Mouse (Mus musculus): Measurements from ENCODE around the gene Gm11437. TPM values are rescaled to one million over a fixed set of nuclear protein-coding genes. Genes with fewer than 3 reads are reported as not detected.
A peak's percentile ranks its signal among the peaks of the same experiment; 100 is the strongest.

Gm11437 gene
- polyA plus RNA-seq, 1 experiment from 2014 or later = not detected

DNA sequence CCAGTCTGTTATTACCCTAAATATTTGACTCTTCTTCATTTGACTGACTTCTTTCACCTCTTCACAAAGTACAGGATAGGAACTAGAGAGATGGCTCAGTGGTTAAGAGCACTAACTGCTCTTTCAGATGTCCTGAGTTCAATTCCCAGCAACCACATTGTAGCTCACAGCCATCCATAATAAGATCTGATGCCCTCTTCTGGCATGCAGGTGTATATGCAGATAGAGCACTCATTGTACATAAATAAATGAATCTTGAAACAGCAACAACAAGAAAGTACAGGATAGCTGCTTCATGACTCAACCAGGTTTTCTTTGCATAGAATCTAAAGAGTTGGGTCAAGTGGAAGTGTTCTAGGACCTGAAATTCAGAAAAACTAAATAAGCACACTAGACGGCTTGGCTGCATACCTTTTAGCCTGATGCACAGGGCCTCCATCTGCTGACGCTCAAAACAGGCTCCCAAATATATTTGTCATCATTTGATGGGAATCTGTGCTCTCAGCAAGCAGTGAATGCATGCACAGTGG is 32.9 kb downstream of the Gm11437 start:
- no peak for ATAC-seq (ENCODE audit: insufficient number of reproducible peaks, low FRiP score, low TSS enrichment, low read depth)
- Histone ChIP-seq H3K27me3 (no peaks in the 10 kb centered on the region), H3K9me3 (no peaks in the 10 kb centered on the region), H3K9ac (no peak overlapping the region), H3K4me1 (peaks cover 6% of the 10 kb centered on the region), H3K4me3 (no peak overlapping the region), H3K4me2 (no peak overlapping the region), H3K36me3 (no peaks in the 10 kb centered on the region), H3K27ac (no peak overlapping the region)
- 87% methylated on average over 2 of the region's 2 CpGs for WGBS

GRCm38 (mm10) chr11:84129799-84130185 is 37.5 kb downstream of the Gm11437 start:
- no peak overlapping the region for H3K27ac ChIP-seq
- peak overlapping the region; percentile 83 for H3K4me2 ChIP-seq
- H3K4me1 ChIP-seq = peaks cover 9% of the 10 kb centered on the region
- H3K36me3 ChIP-seq = peaks cover 21% of the 10 kb centered on the region
- no peak for ATAC-seq (ENCODE audit: insufficient number of reproducible peaks, low FRiP score, low TSS enrichment, low read depth)
- peak overlapping the region; percentile 58 for H3K4me3 ChIP-seq
- WGBS = 4% methylated on average over 11 of the region's 11 CpGs
- H3K9me3 ChIP-seq = no peaks in the 10 kb centered on the region
- H3K9ac ChIP-seq = peak overlapping the region; percentile 64
- no peaks in the 10 kb centered on the region for H3K27me3 ChIP-seq

- peak within 1 kb of the TSS; percentile 83 for H3K4me2 ChIP-seq
- H3K27me3 ChIP-seq = no peaks in the 10 kb centered on the region
- H3K9ac ChIP-seq = peak within 1 kb of the TSS; percentile 64
- H3K27ac ChIP-seq = peak within 1 kb of the TSS; percentile 69
- peak; percentile 85 for ATAC-seq (ENCODE audit: insufficient number of reproducible peaks, low FRiP score, low TSS enrichment, low read depth)
- no peaks in the 10 kb centered on the region for H3K9me3 ChIP-seq
- peaks cover 25% of the 10 kb centered on the region for H3K36me3 ChIP-seq
- H3K4me1 ChIP-seq = peaks cover 9% of the 10 kb centered on the region
- WGBS = under 1% methylated on average over 62 of the region's 83 CpGs
- H3K4me3 ChIP-seq = peak within 1 kb of the TSS; percentile 58
These were observed 38.1 kb downstream of the Gm11437 start, which contains the start of the genes Tada2a and Acaca for GRCm38 (mm10) chr11:84128943-84129798. Gene Tada2a (minus strand): TSS chr11:84129600. Gene Acaca (plus strand): TSS chr11:84129672.

- no peak for ATAC-seq (ENCODE audit: insufficient number of reproducible peaks, low FRiP score, low TSS enrichment, low read depth)
- Histone ChIP-seq H3K27me3 (no peaks in the 10 kb centered on the region), H3K4me3 (no peak overlapping the region), H3K9ac (no peak overlapping the region), H3K27ac (no peak overlapping the region), H3K36me3 (peaks cover 28% of the 10 kb centered on the region), H3K9me3 (no peaks in the 10 kb centered on the region), H3K4me1 (peaks cover 9% of the 10 kb centered on the region), H3K4me2 (no peak overlapping the region)
- 84% methylated on average over 4 of the region's 4 CpGs for WGBS
These were observed 39.3 kb downstream of the Gm11437 start for GRCm38 (mm10) chr11:84127977-84128376.

DNA sequence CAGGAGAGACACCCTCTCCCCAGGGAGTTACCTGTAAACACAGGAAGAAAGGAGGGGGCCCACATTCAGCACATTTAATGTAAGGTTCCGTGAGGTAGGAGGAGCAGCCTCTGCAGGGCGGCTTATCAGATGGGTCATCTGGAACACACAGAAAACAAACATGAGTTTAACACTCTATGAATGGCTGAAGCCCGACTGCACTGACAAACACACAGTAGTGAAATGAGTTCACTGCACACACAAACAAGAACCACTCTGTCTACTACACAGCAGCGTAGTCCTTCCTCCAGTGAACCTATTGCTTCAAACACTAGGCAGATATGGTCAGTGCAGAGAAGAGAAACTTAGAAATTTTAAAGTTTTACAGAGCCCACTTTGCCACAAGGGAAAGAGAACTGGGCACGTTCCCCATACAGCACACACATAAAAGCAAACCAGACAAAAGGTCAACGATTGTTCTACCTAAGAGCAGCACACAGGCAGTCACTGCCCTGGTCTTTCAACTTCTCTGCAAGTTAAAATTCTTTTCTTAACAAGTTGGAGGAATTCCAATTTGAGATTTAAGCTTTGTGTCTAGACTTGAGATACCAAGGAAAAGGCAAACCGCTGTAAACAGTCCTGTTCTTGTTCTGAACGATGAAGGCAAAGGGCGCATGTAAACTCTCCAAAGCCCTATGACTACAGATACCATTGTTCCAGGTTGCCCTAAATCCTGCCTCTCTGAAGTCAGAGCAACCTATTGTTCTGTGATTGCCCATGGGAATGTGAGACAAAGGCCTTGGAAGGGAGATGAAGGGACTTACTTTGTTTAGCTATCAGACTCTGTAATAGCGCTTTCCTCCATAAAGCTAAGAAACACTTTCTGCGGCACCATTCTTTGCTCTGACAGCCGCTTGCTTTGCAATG is 46.0 kb downstream of the Gm11437 start:
- peaks cover 81% of the 10 kb centered on the region for H3K36me3 ChIP-seq

GRCm38 (mm10) chr11:84117431-84117830 is 49.8 kb downstream of the Gm11437 start:
- H3K9ac ChIP-seq = no peak overlapping the region
- ATAC-seq (ENCODE audit: insufficient number of reproducible peaks, low FRiP score, low TSS enrichment, low read depth) = no peak
- WGBS = 70% methylated on average over 4 of the region's 4 CpGs
- H3K27ac ChIP-seq = no peak overlapping the region
- no peaks in the 10 kb centered on the region for H3K27me3 ChIP-seq
- no peak overlapping the region for H3K4me3 ChIP-seq
- peaks cover 77% of the 10 kb centered on the region for H3K36me3 ChIP-seq
- H3K4me1 ChIP-seq = no peaks in the 10 kb centered on the region
- H3K4me2 ChIP-seq = no peak overlapping the region
- no peaks in the 10 kb centered on the region for H3K9me3 ChIP-seq

More for the DNA sequence above, 46.0 kb downstream of the Gm11437 start:
- no peak overlapping the region for H3K4me2 ChIP-seq
- H3K4me1 ChIP-seq = no peaks in the 10 kb centered on the region
- 83% methylated on average over 12 of the region's 12 CpGs for WGBS
- H3K9me3 ChIP-seq = no peaks in the 10 kb centered on the region
- no peak overlapping the region for H3K27ac ChIP-seq
- H3K27me3 ChIP-seq = no peaks in the 10 kb centered on the region
- no peak overlapping the region for H3K4me3 ChIP-seq
- H3K9ac ChIP-seq = no peak overlapping the region
- ATAC-seq (ENCODE audit: insufficient number of reproducible peaks, low FRiP score, low TSS enrichment, low read depth) = no peak

DNA sequence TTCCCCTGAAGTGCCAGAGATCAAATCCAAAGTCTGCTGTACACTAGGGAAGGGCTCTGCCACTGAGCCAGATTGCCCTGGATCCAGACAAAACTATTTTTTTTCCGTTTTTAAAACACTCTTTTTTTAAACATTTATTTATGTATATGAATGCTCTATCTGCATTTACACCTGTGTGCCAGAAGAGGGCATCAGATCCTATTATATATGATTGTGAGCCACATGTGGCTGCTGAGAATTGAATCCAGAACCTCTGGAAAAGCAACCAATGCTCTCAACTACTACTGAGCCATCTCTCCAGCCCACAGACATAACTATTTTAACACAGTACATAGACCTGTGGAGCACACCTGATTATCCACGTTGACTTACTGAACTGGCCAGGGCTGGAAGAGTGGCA is 51.1 kb downstream of the Gm11437 start:
- ATAC-seq (ENCODE audit: insufficient number of reproducible peaks, low FRiP score, low TSS enrichment, low read depth) = no peak

DNA sequence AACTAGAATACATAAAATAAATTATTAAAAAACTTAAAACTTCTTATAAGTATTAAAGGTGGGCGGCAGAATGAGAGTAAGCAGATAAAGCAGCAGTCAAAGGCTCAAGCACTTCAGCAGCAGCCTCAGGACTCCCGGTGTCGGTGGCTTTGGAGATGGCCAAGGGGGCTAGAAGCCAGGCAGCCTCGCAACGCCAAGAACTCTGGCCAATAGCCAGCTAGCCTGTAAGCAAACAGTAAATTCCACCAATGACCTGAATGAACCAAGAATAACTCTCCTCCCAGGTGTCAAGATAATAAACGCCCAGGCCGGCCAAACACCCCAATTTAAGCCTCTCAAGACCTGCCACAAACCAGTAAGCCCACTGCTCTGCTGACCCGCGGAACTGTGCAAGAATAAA is 51.6 kb downstream of the Gm11437 start:
- Histone ChIP-seq H3K27me3 (no peaks in the 10 kb centered on the region), H3K4me3 (no peak overlapping the region), H3K36me3 (peaks cover 67% of the 10 kb centered on the region), H3K4me2 (no peak overlapping the region), H3K9me3 (no peaks in the 10 kb centered on the region), H3K27ac (no peak overlapping the region), H3K4me1 (no peaks in the 10 kb centered on the region), H3K9ac (no peak overlapping the region)
- 73% methylated on average over 9 of the region's 9 CpGs for WGBS
- no peak for ATAC-seq (ENCODE audit: insufficient number of reproducible peaks, low FRiP score, low TSS enrichment, low read depth)

More for the DNA sequence above, 51.1 kb downstream of the Gm11437 start:
- Histone ChIP-seq H3K4me1 (no peaks in the 10 kb centered on the region), H3K36me3 (peaks cover 69% of the 10 kb centered on the region), H3K27me3 (no peaks in the 10 kb centered on the region), H3K9me3 (no peaks in the 10 kb centered on the region), H3K4me3 (no peak overlapping the region), H3K4me2 (no peak overlapping the region), H3K27ac (no peak overlapping the region), H3K9ac (no peak overlapping the region)
- 73% methylated on average over 2 of the region's 2 CpGs for WGBS

GRCm38 (mm10) chr11:84113623-84114022 is 53.7 kb downstream of the Gm11437 start:
- Histone ChIP-seq H3K4me2 (no peak overlapping the region), H3K27ac (no peak overlapping the region), H3K9me3 (no peaks in the 10 kb centered on the region), H3K9ac (no peak overlapping the region), H3K36me3 (peaks cover 60% of the 10 kb centered on the region), H3K4me3 (no peak overlapping the region), H3K4me1 (no peaks in the 10 kb centered on the region), H3K27me3 (no peaks in the 10 kb centered on the region)
- 82% methylated on average over 5 of the region's 5 CpGs for WGBS
- ATAC-seq (ENCODE audit: insufficient number of reproducible peaks, low FRiP score, low TSS enrichment, low read depth) = no peak

DNA sequence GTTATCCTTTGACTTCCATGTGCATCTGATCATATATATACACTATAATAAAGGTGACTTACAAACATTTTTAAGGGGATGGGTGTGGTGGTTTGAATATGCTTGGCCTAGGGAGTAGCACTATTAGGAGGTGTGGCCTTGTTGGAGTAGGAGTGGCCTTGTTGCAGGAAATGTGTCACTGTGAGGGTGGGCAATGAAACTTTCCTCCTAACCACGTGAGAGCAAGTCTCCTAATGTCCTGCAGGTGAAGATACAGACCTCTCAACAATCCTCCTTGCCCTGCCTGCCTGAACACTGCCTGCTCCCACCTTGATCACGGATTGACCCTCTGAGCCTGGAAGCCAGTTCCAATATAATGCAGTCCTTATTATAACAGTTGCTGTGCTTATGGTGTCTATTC is 60.1 kb downstream of the Gm11437 start:
- H3K36me3 ChIP-seq = peaks cover 81% of the 10 kb centered on the region
- no peak overlapping the region for H3K27ac ChIP-seq
- no peaks in the 10 kb centered on the region for H3K9me3 ChIP-seq
- no peak overlapping the region for H3K4me3 ChIP-seq
- ATAC-seq (ENCODE audit: insufficient number of reproducible peaks, low FRiP score, low TSS enrichment, low read depth) = no peak
- no peak overlapping the region for H3K9ac ChIP-seq
- no peak overlapping the region for H3K4me2 ChIP-seq
- 51% methylated on average over 2 of the region's 2 CpGs for WGBS
- no peaks in the 10 kb centered on the region for H3K27me3 ChIP-seq
- H3K4me1 ChIP-seq = no peaks in the 10 kb centered on the region

GRCm38 (mm10) chr11:84104036-84104435 is 63.2 kb downstream of the Gm11437 start:
- Histone ChIP-seq H3K4me3 (no peak overlapping the region), H3K36me3 (peaks cover 80% of the 10 kb centered on the region), H3K4me2 (no peak overlapping the region), H3K27ac (no peak overlapping the region), H3K9me3 (no peaks in the 10 kb centered on the region), H3K27me3 (no peaks in the 10 kb centered on the region), H3K9ac (no peak overlapping the region), H3K4me1 (0 out of 2 replicates have a peak, but pooled peaks cover 3% of the 10 kb centered on the region)
- ATAC-seq (ENCODE audit: insufficient number of reproducible peaks, low FRiP score, low TSS enrichment, low read depth) = no peak
- WGBS = 91% methylated on average over 6 of the region's 6 CpGs
